Mouse (Mus musculus) left cerebral cortex, postnatal 14 days (tissue): ENCODE data around the gene Aph1a. TPM values are rescaled to one million over a fixed set of nuclear protein-coding genes. Genes with fewer than 3 reads are reported as not detected.

ENCODE experiments used
- DNase-seq, 2 experiments: peaks; one replicate each; pipeline ENCODE4 v3.0.0; 2021 to 2022; ENCODE audit warnings: low spot score in 2 of 2, mixed read lengths in 1 of 2
- intact Hi-C: fragments of 180-260 bp; cut with DNase I; formaldehyde crosslinking; loops from one replicate; pipeline ENCODE4 v1.15.1; 2025
- total RNA-seq, 2 experiments: library from RNA; stranded (reverse); gene quantifications; 2 replicates each; pipeline ENCODE4 v1.2.3; 2021

Gene Aph1a
- total RNA-seq, 2 experiments from 2014 or later, result 72.2 to 79.0 TPM

DNA sequence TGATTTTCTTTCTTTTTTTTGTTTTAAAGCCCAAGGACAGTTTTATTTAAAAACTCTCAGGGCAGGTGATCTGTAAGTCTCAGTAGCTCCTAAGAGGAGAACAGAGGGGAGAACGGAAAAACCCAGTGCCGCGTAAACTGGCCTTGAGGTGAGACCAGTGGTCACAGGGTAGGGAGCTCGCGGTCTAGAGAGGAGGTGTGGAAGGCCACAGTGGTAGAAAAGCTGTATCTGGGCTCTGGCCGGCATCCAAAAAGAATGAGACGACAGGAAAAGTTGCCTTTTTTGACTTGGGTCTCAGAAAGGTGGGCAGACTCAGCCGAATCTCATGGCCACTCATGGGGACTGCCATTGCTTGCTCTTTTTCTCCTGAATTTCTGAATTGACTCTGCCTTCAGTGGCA is 44.4 kb downstream of the Aph1a start:
- intact Hi-C loops, result no loop called here
- DNase-seq, result no peak

- no peak for DNase-seq
- intact Hi-C loops, result no loop called here
Measured at GRCm38 (mm10) chr3:95938835-95939234, 45.1 kb downstream of the Aph1a start.

DNA sequence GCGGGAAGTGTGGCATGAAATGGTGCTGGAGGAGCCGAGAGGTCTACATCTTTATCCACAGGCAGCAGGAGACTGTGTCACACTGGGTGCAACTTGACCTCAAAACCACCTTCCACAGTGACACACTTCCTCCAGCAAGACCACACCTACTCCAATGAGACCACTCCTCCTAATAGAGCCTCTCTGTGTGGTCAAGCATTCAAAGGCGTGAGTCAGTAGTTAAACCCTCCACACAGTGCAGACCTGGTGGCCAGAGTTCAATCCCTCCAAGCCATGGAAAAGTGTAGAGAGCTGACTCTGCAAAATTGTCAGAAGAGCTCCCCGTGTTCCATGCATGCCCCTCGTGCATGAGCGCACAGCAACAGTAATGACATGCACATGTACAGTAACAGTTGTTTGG is 49.0 kb downstream of the Aph1a start:
- intact Hi-C loops, result no loop called here
- no peak for DNase-seq

GRCm38 (mm10) chr3:95943226-95943625 is 49.5 kb downstream of the Aph1a start:
- intact Hi-C loops, result no loop called here
- DNase-seq, result no peak

- DNase-seq, result no peak
- intact Hi-C loops, result no loop called here
Measured at GRCm38 (mm10) chr3:95944742-95945141, 51.0 kb downstream of the Aph1a start.

GRCm38 (mm10) chr3:95945731-95946240 is 52.0 kb downstream of the Aph1a start:
- DNase-seq, result no peak
- intact Hi-C loops, result no loop called here

Other genes starting within 250 kb of the Aph1a start
- gene Mcl1, start 235.2 kb upstream of the Aph1a start, total RNA-seq, result 10 to 100 TPM; 58.6 to 69.2 TPM
- gene Adamtsl4, start 206.1 kb upstream of the Aph1a start, total RNA-seq, result 1 to 10 TPM; 2.0 TPM
- 10 to 100 TPM; 11.4 to 13.2 TPM for gene Ecm1, start 154.4 kb upstream of the Aph1a start, total RNA-seq
- 10 to 100 TPM; 37.3 to 40.8 TPM for gene Tars2, start 133.8 kb upstream of the Aph1a start, total RNA-seq
- 10 to 100 TPM; 61.3 to 61.8 TPM for gene Rprd2, start 75.1 kb upstream of the Aph1a start, total RNA-seq
- 10 to 100 TPM; 26.3 to 33.9 TPM for gene Prpf3, start 38.1 kb upstream of the Aph1a start, total RNA-seq
- 100 to 1,000 TPM; 152 to 157 TPM for gene Mrps21, start 22.4 kb upstream of the Aph1a start, total RNA-seq
- gene Ciart, start 11.7 kb upstream of the Aph1a start, total RNA-seq, result 10 to 100 TPM; 17.0 to 20.9 TPM
- gene BC028528, start 2.0 kb upstream of the Aph1a start, total RNA-seq, result 10 to 100 TPM; 10.4 to 12.7 TPM
- gene Car14, start 10.7 kb downstream of the Aph1a start, total RNA-seq, result 1 to 10 TPM; 5.3 to 5.5 TPM
- gene Anp32e, start 35.3 kb downstream of the Aph1a start, total RNA-seq, result 100 to 1,000 TPM in 1 of 2 experiments, 10 to 100 TPM in 1; 95.6 to 107 TPM
- 10 to 100 TPM; 67.5 to 69.7 TPM for gene Plekho1, start 102.0 kb downstream of the Aph1a start, total RNA-seq
- gene Vps45, start 164.5 kb downstream of the Aph1a start, total RNA-seq, result 10 to 100 TPM; 34.3 to 37.3 TPM
- 10 to 100 TPM; 18.2 to 22.3 TPM for gene Otud7b, start 210.6 kb downstream of the Aph1a start, total RNA-seq